Mouse (Mus musculus) midbrain, embryonic 10.5 days (tissue): Measurements from ENCODE around the gene Creb1. TPM values are rescaled to one million over a fixed set of nuclear protein-coding genes. Genes with fewer than 3 reads are reported as not detected.
"Not testable (repeated sequence)": the region's sequence is repeated elsewhere in the genome, so short reads cannot be mapped to it uniquely, and the experiment has no call there.

Experiments used
- DNase-seq: peaks from one replicate; pipeline ENCODE4 v3.0.0-alpha.2; 2017; ENCODE audit warnings: low spot score
- H3K27ac ChIP-seq: fragments of 300-500 bp; sonication (generic); replicated peaks from 2 replicates; pipeline ENCODE4 v1.5.1; 2016; ENCODE audit warnings: mild to moderate bottlenecking
- H3K27me3 ChIP-seq: fragments of 300-500 bp; sonication (generic); 2 replicates; pipeline ENCODE4 v1.6.1; 2016; ENCODE audit warnings: low read depth, mild to moderate bottlenecking; ENCODE audit not compliant: poor library complexity, severe bottlenecking
- H3K36me3 ChIP-seq: fragments of 300-500 bp; sonication (generic); 2 replicates; pipeline ENCODE4 v1.6.1; 2016; ENCODE audit warnings: mild to moderate bottlenecking, moderate library complexity
- H3K4me1 ChIP-seq: fragments of 300-500 bp; sonication (generic); 2 replicates; pipeline ENCODE4 v1.6.1; 2016
- H3K4me3 ChIP-seq: fragments of 300-500 bp; sonication (generic); 2 replicates; pipeline ENCODE4 v1.5.1; 2016; ENCODE audit warnings: mild to moderate bottlenecking, moderate library complexity
- H3K9me3 ChIP-seq: fragments of 300-500 bp; sonication (generic); replicated peaks from 2 replicates; pipeline ENCODE4 v1.6.1; 2016; ENCODE audit warnings: mild to moderate bottlenecking
- WGBS: fragments of 180-500 bp; shearing (Covaris S2); methylation state at CpG from one replicate; pipeline ENCODE4 v1.1.7; 2016; 5-methylcytosine and 5-hydroxymethylcytosine counted together
- polyA plus RNA-seq: library from polyadenylated mRNA; unstranded; fragments of >200 nt; fragmentation: Nextera tagmentation; extraction: Ambion mirVana; gene quantifications from 2 replicates; pipeline ENCODE4 v1.2.1, GENCODE M21; 2016

Gene Creb1
- polyA plus RNA-seq, 1 experiment from 2014 or later: 46.2 TPM

DNA sequence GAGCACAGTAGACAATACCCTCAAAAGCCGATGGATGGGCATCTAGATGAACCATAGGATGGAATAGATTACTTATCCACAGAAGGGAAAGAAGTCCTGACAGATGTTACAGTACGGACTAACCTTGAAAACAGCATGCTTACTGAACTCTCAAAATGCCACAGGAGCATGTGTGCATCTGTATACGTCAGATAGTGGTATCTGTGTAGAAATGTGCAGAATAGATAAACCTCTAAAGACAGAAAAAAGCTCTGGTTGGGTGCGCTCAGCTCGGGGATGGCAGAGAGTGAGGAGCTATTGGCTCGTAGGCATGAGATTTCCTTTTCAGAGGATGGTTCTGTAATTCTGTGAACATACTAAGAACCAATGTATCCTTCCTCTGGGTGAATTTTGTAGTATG lies 106.8 kb downstream of the Creb1 start:
- WGBS: 93% methylated on average over 6 of the region's 6 CpGs
- Histone ChIP-seq H3K4me3 (no peak overlapping the region), H3K27ac (no peak overlapping the region), H3K4me1 (no peaks in the 10 kb centered on the region), H3K36me3 (no peaks in the 10 kb centered on the region), H3K9me3 (no peaks in the 10 kb centered on the region), H3K27me3 (no peaks in the 10 kb centered on the region)
- no peak for DNase-seq

DNA sequence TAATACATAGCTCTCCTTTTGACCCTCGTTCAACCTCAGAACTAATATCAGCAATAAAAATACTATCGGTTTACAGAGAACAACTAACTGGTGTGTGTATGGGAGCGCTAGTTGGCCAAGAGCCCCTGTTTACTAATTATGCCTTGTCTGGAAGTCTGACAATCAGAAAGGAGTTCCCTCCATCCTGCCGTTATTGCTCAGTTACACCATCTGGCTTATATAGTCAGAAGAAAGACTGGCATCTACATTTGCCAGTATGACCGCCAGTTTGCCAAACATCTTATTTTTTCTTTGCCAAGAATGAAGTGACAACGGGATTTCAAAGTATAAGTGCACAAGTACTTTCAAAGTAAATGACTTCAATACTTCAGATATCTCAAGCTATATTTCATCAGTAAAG lies 108.6 kb downstream of the Creb1 start:
- Histone ChIP-seq H3K4me3 (no peak overlapping the region), H3K36me3 (no peaks in the 10 kb centered on the region), H3K27ac (no peak overlapping the region), H3K9me3 (no peaks in the 10 kb centered on the region), H3K27me3 (no peaks in the 10 kb centered on the region), H3K4me1 (no peaks in the 10 kb centered on the region)
- 92% methylated on average over 6 of the region's 6 CpGs for WGBS
- DNase-seq: no peak

DNA sequence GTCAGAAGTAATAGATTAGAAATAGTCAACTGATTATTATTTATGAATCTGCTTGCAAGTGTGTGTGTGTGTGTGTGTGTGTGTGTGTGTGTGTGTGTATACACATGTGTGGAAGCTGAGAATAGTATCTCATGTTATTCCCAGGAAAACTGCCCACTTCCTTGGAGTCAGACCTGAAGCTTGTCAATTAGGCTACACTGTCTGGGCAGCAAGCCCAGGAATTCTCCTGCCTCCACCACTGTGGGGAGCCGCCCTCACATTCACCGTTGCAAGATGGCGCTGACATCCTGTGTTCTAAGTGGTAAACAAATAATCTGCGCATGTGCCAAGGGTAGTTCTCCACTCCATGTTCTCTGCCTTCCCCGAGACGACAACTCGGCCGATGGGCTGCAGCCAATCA lies 110.1 kb downstream of the Creb1 start:
- H3K27me3 ChIP-seq, H3K27ac ChIP-seq, H3K4me1 ChIP-seq, H3K9me3 ChIP-seq, H3K36me3 ChIP-seq, DNase-seq, H3K4me3 ChIP-seq: not testable (repeated sequence)
- WGBS: 97% methylated on average over 8 of the region's 8 CpGs

DNA sequence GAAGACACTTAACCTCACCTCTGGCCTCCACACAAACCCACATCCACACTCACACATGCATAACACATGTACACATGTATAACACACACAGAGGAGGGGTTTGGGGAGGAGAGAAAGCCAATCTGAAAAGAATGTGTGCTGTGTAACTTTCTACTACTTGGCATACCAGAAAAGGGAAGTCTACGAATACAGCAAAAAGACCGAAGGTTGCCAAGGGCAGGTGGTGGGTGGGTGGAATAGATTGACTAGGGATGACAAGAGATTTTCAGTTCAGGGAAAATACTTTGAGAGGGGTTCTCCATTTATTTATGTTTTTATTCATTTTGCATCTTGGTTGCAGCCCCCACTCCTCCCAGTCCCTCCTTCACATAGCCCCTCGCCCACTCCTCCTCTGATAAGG lies 112.1 kb downstream of the Creb1 start:
- Histone ChIP-seq H3K4me1 (no peaks in the 10 kb centered on the region), H3K4me3 (no peak overlapping the region), H3K36me3 (no peaks in the 10 kb centered on the region), H3K27me3 (no peaks in the 10 kb centered on the region), H3K9me3 (no peaks in the 10 kb centered on the region), H3K27ac (no peak overlapping the region)
- DNase-seq: no peak
- 94% methylated on average over 3 of the region's 3 CpGs for WGBS

DNA sequence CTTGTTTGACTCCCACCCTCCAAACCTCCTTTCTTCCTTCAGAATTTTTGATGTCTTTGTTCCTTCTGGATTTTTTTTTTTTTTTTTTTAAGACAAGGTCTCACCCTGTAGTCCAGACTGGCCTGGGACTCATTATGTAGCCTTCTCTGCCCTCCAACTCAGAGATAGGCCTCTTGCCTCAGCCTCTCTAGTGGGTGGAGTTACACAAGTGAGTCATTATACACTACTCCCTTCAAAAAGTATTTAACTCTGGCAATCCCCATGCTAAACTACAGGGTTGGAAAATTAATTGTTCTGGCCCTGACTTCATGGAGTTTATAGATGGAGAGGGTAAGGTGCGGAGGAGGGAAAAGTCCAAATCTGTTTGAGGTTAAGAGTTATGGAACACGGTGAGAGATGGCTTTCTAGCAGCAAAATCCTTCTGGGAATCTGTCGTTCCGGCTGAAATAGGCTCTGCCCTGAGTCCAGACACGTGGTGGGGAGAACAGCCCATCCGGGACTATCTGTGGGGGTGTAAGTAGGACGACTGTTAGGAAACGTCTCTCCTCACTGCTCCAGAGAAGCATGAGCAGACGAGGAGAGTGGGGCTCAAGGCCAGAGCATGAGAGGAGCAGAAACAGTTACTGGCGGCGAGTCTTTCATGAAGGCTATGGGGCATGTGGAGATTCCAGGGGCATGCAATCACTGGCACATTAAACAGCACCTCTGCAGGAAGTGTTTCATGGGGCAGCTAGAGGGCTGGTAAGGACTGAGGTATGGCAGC lies 117.1 kb downstream of the Creb1 start:
- H3K9me3 ChIP-seq: no peaks in the 10 kb centered on the region
- no peak for DNase-seq
- 82% methylated on average over 11 of the region's 11 CpGs for WGBS

DNA sequence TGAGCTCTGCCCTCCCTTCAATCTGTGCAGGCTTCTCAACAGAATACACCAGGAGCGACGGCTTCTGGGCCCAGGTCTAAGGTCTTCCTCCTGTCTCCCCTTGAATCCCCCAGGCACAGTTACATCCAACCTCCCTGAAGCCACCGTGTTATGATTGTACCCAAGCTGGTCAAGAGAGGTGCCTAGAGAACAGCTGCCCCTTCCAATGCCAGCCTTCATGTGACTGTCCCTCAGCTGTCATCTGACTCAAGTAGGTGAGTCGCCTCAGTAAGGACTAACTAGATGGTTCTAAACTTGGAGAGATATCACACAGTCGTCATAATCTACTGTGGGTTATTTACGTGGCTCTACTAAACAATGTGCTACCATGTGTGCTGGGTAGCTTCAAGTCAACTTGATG lies 121.3 kb downstream of the Creb1 start:
- Histone ChIP-seq H3K27me3 (no peaks in the 10 kb centered on the region), H3K36me3 (no peaks in the 10 kb centered on the region), H3K27ac (no peak overlapping the region), H3K4me1 (peaks cover 7% of the 10 kb centered on the region), H3K9me3 (no peaks in the 10 kb centered on the region), H3K4me3 (no peak overlapping the region)
- WGBS: 95% methylated on average over 6 of the region's 6 CpGs
- DNase-seq: no peak

More for the DNA sequence above, 117.1 kb downstream of the Creb1 start:
- no peaks in the 10 kb centered on the region for H3K27me3 ChIP-seq
- no peaks in the 10 kb centered on the region for H3K36me3 ChIP-seq
- H3K27ac ChIP-seq: no peak overlapping the region
- no peaks in the 10 kb centered on the region for H3K4me1 ChIP-seq
- H3K4me3 ChIP-seq: no peak overlapping the region

Other genes with a start within 250 kb of the Creb1 start
- 24.4 and 25.8 TPM in 2 replicates for gene Mettl21a, start 84.6 kb downstream of the Creb1 start, polyA plus RNA-seq
- 6.4 and 6.5 TPM in 2 replicates for gene Ccnyl1, start 157.8 kb downstream of the Creb1 start, polyA plus RNA-seq
- gene Fzd5, start 205.1 kb downstream of the Creb1 start, polyA plus RNA-seq: 0.36 and 0.79 TPM in 2 replicates